Mouse (Mus musculus): Measurements from ENCODE around the gene Trabd2b.

- no peak for TF ChIP-seq CTCF (IDR thresholded peaks at IDR 0.05; ENCODE audit: borderline replicate concordance, extremely low read depth, insufficient read depth, insufficient read length)
- no peak for TF ChIP-seq POLR2A (IDR thresholded peaks at IDR 0.05; ENCODE audit: borderline replicate concordance, extremely low read depth, insufficient read depth, insufficient read length, poor library complexity, severe bottlenecking)
These were observed 70.7 kb downstream of the Trabd2b start for GRCm38 (mm10) chr4:114477082-114477771.
